Mouse (Mus musculus): ENCODE results near the gene Triobp.

- TF ChIP-seq HCFC1 (IDR thresholded peaks at IDR 0.05; ENCODE audit: borderline replicate concordance, insufficient read depth, low read length), result no peak
- TF ChIP-seq MAFK (IDR thresholded peaks at IDR 0.05; ENCODE audit: insufficient read depth, low read depth, low read length), result no peak
- no peak for TF ChIP-seq ZNF384 (IDR thresholded peaks at IDR 0.05; ENCODE audit: low read depth, low read length)
- TF ChIP-seq CHD2 (IDR thresholded peaks at IDR 0.05; ENCODE audit: low read depth, low read length), result no peak
- no peak for TF ChIP-seq ZC3H11A (IDR thresholded peaks at IDR 0.05; ENCODE audit: borderline replicate concordance, low read depth, low read length)
Measured at GRCm38 (mm10) chr15:78992235-78992634, 44.7 kb downstream of the Triobp start.

All from ES-E14 (cell line).